14 mouse cellular contexts compared by ENCODE assay signal in the genomic region with DNA sequence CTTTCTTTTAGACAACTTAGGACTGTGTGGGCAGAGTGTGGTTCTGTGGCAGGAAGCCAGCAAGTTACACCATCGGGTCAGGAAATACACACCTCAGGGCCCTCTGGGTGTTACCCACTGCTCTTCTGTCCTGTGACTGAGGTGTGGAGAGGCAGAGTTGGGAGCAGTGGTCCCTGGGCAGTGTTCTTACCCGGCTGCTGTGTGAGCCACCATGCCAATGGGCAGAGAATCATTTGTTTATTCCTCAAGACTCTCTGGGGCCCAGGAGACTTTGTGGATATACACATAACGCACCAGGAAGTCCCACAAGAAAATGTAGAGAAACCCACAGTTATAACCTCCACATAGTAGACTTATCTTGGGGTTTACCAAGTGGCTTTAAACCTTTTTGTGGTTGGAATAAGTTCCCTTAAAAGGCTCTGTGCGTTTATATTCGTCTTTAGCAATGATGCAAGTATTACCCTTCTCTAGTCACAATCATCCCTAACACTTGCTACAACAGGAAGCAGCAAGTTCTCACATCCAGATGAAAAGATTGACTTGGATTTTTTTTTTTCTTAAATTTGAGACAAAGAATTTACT.
DNase-seq lines count a peak whose midpoint lies in the region; ATAC-seq lines count a peak whose summit lies in the region.
"Had no signal": no experiment of that assay in that cellular context is flagged by ENCODE, and none has a peak within 500 bp of the region (broad histone marks: within the 10 kb centered on the region; RNA-seq: fewer than 3 reads in every experiment).

No protein-coding gene starts in this region.

- no peaks in the 10 kb centered on the region for H3K27me3 ChIP-seq in megakaryocyte, embryonic 14.5 days (replicated peaks)
- no peaks in the 10 kb centered on the region for H3K27me3 ChIP-seq in splenic B cell, adult 2 months (ENCODE audit: control insufficient read depth, insufficient read depth, low read length, poor library complexity, severe bottlenecking)
- H3K27me3 ChIP-seq: heart, embryonic 15.5 days; intestine, embryonic 15.5 days; lung, embryonic 15.5 days; Patski had no signal

- peaks cover 84% of the 10 kb centered on the region for H3K4me1 ChIP-seq in megakaryocyte, embryonic 14.5 days
- H3K4me1 ChIP-seq: intestine, embryonic 15.5 days; lung, embryonic 15.5 days had no signal

- peak overlapping the region; percentile 75 for H3K4me3 ChIP-seq in megakaryocyte, embryonic 14.5 days (replicated peaks)
- H3K4me3 ChIP-seq: heart, embryonic 15.5 days; intestine, embryonic 15.5 days; lung, embryonic 15.5 days; myocyte had no signal

- peak; percentile 70 for DNase-seq in T-cell, adult 2 months (ENCODE audit: low spot score)
- peak; percentile 62 for DNase-seq in splenic B cell, adult 2 months (ENCODE audit: low read depth, low spot score)
- no peak for DNase-seq in adrenal gland, postnatal 14 days
- no peak for DNase-seq in layer of hippocampus, adult 8-10 months (ENCODE audit: low spot score in 2 of 2)
- DNase-seq in kidney, adult 9 months = no peak
- DNase-seq: cerebellum, postnatal 10 days; retina, postnatal 1 day had no signal

- peaks cover 85% of the 10 kb centered on the region for H3K36me3 ChIP-seq in megakaryocyte, embryonic 14.5 days (replicated peaks; ENCODE audit: low read length)
- no peaks in the 10 kb centered on the region for H3K36me3 ChIP-seq in splenic B cell, adult 2 months (ENCODE audit: control insufficient read depth, insufficient read depth, low read length, poor library complexity, severe bottlenecking)
- H3K36me3 ChIP-seq: heart, embryonic 15.5 days; intestine, embryonic 15.5 days; lung, embryonic 15.5 days had no signal

- ATAC-seq in CD4-positive, CD25-positive, alpha-beta regulatory T cell, adult 4 months = peak; percentile 82
- ATAC-seq: intestine, embryonic 15.5 days; Patski had no signal

- H3K9me3 ChIP-seq in megakaryocyte, embryonic 14.5 days = no peaks in the 10 kb centered on the region
- H3K9me3 ChIP-seq: heart, embryonic 15.5 days; intestine, embryonic 15.5 days; lung, embryonic 15.5 days had no signal

Comparison
In these comparisons a context has a peak if more than half of its experiments do, and no peak if none do; other contexts are left out.
1. DNase-seq: peak in T-cell, adult 2 months (single experiment) and splenic B cell, adult 2 months (single experiment); none in adrenal gland, postnatal 14 days (single experiment), layer of hippocampus, adult 8-10 months (0 of 2) and kidney, adult 9 months (single experiment).